Mouse (Mus musculus) cerebellum, adult 9-10 months (tissue): ENCODE results near the gene 4932414N04Rik.
A peak's percentile ranks its signal among the peaks of the same experiment; 100 is the strongest.
"Not testable (repeated sequence)": the region's sequence is repeated elsewhere in the genome, so short reads cannot be mapped to it uniquely, and the experiment has no call there.

Source experiments
- DNase-seq: peaks from one replicate; pipeline ENCODE4 v3.0.0; 2022

Gene 4932414N04Rik

DNA sequence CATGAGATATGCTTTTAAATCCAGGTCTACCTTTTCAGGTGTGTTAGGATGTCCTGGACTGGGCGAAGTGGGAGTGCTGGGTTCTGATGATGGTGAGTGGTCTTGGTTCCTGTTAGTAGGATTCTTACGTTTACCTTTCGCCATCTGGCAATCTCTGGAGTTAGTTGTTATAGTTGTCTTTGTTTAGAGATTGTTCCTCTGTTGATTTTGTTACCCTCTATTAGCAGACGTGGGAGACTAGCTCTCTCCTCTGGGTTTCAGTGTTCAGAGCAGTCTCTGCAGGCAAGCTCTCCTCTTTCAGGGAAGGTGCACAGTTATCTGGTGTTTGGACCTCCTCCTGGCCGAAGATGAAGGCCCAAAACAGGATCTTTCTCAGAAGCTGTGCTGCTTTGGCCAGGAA, at the start of gene 4932414N04Rik:
TSS of gene 4932414N04Rik (plus strand) at position 301 of the 400 bp plus-strand sequence.
- DNase-seq, result not testable (repeated sequence)

DNA sequence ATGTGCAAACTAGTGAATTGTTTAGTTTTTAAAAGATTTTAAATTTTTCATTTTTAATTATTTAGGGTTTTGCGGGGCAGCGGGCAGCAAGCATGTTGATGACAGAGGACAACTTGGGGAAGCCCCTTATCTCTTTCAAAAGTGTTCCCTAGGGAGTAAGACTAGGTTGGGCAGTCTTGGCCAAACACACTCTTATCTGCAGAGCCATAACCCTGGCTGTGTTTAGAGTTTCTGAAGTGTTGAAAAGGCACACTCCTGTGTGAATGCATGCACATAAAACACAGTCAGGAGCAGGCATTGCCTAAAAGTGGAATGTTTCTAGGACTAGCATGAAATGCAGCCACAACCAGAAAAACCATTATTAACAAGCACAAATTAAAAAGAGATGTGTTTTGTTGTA, 75.9 kb downstream of the 4932414N04Rik start:
- DNase-seq, result no peak

DNA sequence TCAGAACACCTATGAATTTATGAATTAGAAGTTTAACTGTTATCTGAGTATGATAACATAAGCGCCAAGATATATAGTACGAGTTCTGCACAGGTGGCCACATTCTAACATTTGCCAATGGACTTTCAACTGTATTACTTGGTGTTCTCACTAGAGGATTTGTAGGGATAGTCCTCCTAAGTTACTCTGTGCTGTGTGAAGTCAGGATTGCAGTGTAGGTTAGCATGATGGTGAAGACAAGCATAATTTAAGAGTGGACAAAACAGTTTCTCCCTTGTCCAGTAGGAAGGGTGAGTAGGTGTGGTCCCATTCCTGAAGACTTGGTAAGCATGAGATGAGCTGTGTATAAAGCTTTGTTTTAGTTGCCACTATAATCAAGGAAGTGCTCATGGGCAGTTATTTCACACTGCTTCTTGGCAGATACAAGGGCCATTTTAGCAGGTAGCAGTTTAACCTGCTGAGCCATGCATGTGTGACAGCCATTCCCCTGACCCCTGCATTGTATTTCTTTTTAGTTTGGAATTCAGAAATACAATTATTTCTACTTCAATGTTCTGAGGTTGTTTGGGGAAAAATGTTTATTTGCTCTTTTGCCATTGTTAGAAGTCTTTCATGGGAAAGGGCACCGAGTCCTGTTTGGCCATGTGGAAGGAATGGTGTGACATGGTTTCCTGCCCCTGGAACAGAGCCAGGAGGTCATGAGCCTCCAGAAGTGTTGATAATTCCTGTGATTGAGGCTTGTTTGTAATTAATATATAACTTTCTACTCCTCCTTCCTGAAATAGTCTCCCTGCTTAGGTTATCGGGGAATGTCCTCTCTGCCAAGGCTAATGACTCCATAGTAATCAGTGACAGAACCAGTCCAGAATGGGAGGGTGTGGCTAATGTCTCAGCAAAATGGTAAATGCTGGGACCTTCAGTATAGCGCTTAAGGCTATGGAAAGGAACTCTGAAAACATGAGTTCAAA, 83.8 kb downstream of the 4932414N04Rik start:
- DNase-seq, result no peak

DNA sequence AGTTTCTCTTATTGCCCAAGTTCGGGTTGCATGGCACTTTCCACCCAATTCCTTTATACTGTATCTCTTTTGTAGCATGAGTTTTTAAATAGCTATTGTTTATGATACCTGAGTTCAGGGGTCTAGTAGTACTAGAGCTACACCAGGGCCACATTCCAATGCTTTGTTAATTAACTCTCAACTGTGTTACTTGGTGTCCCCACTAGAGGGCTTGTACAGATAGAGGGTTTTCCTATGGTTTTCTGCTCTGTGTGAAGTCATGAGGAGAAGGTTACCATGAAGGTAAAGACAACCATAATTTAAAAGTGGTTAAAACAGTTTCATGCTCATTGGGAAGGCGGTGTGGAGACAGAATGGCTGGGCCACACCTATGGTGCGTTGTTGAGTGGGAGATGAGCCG, 88.3 kb downstream of the 4932414N04Rik start:
- no peak for DNase-seq

DNA sequence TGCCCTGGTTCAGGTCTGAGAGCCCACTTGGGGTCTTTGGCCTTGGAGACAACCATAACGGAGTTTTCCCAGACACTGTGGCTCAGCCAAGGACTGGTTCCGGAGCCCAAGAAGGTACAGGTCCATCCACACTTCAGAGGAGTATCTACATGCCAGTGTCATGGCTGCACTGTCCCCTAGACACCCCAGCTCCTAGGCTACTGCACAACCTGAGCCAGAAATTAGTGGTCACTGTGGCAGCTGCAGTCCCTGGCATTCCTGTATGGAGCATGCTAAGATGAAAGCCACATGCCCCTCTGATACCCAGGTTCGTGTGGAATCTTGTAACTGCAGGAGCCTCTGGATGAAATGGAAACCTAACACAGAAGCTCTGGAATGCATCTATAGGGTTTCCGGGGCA, 99.9 kb downstream of the 4932414N04Rik start:
- DNase-seq, result no peak

DNA sequence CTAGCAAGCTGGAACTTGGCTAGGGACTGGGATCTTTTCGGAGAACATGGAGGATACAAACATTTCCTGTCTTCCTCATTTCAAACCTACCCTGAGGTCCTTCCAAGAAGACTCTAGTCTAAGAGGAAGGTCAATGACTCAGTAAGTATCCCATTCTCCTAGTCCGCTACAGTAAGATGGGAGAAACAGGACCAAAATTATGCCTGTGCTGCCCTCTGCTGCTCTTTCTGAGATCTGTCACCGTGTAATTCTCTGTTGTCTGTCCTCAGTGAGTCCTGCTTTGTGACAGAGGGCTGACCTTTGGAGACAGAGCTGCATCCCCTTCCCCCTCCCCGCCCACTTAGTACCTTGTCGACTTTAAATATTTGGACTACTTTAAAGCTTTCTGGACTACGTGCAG, 100.5 kb downstream of the 4932414N04Rik start:
- peak; percentile 39 for DNase-seq

DNA sequence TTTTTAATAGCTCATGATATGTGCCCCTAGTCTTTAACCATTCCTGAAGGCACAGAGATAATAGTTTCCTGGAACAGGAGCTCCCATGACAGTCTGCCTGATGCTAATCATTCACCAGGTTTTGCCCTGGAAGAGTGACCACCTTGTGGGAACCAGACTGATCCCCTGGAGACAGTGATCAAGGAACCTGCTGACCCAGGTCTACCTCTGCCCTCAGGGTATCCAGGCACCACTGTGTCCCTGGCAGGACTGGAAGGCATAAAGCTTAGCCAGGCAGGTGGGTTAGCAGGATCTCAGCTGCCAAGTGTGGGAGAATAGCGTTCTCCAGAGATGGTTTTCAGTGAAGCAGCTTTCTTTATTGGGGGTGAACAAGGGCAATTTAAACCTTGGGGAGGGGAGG, 109.1 kb downstream of the 4932414N04Rik start:
- DNase-seq, result no peak

DNA sequence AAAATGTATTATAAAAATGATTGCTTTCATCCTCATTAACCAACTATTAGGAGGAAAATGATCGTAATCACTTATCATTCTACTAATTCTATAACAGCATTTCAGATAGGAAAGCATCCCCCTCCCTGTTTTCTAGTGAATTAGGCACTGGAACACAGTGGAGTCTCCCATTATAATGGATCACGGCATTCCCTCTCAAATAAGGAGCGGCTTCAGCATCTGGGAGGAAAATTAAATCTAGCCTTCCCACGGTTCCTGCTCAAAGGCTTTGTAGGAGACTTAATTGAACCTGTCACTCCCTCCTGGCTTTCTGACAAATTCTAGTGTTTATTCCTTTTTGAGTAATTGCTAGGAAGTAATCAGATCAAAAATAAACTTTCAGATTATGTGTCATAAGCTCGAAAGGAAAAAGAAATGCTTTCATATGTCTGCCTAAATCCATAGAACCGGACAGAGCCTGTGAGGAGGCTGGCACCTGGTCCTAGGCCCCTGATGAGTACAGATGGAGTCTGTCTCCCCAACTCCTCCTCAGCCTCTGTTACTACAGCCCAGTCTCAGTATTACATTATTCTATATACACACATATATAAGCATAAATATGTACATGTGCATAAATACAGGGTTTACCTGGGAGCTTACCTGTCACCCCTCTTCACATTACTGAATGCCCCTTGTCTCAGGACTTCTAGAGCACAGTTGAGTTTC, 111.1 kb downstream of the 4932414N04Rik start:
- DNase-seq, result no peak

DNA sequence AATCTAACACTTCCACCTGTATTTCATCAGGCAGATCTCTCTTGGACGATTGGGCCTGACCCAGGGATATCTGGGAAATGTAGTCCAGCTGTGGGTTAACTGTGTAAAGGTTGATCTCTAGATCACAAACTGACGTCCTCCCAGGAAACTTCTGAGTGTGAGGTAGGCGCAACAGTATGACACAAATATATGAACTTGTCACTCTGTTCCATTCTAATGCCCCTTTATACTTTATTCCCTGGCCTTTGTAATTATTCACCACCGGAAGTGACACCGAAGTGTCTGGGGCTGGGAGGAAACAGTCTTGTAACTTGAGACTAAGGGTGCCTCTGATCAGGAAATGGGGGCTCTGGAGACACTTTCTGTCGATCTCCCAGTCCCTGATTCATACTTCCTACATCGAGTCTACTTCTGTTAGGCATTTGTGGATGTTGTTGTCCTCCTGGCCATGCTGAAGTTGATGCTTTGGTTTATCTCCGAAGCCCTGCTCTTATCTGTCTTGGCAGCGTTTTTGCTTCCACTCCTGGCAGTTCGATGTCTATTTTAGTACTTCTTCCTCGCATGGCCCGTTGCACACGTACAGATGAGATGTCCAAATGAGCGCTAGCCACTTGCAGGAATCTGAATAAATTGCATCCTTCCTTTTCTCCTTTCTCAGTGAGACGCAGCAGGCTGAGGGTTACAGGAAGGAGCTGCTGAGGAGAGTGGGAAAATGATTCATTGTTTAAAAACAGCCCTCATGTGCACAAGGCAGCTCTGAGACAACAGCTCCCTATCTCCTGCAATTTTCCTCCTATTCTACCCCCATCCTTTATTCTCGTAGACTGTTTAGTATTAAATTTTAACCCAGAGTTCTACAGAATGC, 126.2 kb downstream of the 4932414N04Rik start:
- DNase-seq, result no peak

DNA sequence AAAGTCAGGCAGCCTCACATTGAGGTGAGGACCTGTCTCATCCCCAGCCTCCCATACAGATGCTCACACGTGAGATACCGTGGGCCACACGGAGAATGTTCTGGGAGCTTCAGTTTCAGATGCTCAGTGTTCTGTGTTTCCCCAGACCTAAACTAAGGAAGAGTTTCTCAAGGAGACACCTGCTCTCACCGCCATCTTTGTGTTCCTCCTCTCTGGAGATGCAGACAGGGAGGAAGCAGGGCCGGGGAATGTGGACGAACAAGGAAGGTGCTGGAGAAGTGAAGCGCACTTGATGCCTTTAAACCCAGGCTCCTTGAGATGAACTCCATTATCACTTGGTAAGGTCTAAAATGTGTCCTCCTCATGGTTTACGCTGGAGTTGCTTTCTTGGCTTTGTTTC, 127.4 kb downstream of the 4932414N04Rik start:
- not testable (repeated sequence) for DNase-seq

DNA sequence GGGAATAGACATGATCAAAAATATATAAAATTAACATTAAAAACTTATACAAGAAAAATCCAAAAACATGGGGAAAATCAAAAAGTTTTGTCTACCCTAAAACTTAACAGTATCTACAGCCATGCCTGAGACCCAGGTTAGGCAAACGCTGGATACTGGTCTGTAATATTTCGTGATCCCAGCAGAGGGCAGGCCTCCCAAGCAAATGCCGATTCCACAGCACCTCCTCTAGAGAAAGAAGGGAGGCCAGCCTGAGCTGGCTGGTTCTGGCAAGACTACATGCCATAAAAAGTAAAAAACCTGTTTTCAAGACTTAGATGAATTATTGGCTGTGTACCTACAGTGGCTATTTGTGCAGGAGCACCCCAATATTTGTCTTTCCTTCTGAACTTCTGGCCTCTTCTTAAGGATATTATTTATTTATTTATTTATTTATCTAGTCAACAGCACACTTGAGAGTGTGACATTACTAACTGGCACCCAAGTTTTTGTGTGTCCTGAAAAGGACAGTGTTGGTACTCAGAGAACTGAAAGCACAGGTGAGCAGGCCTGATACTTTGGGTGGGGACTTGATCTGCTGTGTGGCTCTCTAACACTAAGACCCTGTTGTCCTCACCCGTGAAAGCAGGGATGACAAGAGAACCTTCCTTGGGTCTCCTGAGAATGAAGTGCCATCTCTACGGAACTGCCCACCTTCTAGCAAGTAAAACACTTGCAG, 128.6 kb downstream of the 4932414N04Rik start:
- DNase-seq, result peak; percentile 79

DNA sequence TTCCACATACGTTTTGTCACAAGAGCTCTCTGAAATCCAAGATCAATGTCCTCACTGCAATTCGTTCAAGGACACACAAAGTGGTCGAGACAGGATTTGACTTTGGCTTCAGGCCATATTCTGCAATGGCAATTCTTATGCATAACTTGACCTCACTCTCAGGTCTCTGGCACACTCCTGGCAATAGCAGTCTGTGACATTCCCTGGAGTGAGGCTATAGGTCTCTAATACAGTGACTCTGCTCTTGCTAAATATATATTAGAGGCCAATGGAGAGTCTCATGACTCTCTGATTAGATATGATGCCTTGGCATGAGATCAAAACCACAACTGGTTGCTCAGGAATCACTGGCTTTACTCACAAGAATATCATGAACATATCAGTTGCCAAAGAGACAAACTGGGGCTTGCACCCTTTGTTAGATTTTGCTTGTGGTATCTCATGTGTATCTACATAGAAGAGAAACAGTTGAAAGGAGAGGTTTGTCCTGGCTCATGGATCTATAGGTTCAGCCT, 130.9 kb downstream of the 4932414N04Rik start:
- no peak for DNase-seq

DNA sequence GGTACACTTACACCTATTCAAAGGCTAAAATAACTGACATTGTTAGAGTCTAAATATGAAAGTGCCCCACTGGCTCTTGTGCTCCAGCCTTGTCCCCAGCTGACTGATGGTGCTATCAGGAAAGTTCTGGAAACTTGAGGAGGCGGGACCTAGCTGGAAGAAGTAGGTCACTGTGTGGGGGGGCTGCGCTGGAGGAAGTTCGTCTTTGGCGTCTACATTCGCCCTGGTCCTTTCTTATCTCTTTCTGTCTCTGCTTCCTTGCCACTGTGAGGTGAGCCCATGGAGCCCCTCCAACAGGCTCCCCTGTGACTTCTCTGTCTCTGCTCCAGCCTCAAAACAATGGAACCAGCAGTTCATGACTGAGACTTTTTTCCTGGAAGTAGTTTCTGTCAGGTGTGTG, 136.0 kb downstream of the 4932414N04Rik start:
- no peak for DNase-seq

DNA sequence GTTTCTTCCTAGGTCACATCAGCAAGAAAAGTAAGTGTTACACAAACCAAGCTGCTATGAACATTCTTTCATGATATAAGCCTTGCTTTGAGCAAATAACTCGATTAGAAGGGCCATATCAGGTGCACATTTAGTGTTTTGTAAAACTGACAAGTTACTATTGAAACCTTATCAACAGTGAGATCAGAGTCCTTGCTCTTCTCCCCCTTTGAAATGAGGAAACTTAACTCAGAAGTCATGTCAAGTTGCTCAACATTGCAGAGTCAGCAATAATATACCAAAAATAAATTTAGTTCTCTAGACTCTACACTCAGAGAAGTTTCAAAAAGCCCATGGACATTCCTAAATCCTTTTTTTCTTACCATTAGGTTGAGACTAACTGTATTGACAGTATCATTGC, 137.2 kb downstream of the 4932414N04Rik start:
- no peak for DNase-seq

DNA sequence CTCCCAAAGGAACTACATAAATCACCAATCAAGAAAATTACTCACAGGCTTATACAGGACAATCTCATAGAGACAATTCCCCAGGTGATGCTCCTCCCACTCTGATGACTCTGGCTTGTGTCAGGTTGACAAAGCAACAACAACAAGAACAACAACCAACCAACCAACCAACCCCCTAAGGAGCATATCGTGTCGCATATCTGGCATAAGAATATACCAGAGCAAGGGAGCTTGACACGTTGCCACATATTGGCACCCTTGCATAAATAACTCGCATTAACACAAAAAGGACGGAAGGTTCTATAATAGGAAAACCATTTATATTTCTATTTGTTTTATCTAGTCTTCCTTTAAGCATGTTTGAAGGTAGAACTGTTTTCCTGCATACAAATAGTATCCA, 137.9 kb downstream of the 4932414N04Rik start:
- no peak for DNase-seq

DNA sequence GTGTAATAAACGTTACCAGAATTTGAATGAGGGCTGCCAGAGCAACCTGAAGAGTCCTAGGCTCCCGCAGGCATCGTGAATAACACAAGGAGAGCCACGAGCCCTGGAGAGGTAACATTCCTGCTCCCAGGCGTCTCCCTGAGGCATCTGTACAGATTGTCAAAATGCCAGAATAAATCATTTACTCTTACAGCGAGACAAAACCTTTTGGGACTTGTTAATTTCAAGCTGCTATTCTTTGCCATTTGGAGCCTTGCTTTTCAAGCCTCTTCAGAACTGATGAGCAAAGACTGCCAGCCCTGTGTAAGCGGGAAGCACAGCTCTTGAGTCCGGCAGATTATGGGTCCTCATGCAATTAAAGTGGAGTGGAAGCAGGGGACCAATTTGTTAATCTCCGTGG, 138.3 kb downstream of the 4932414N04Rik start:
- no peak for DNase-seq

DNA sequence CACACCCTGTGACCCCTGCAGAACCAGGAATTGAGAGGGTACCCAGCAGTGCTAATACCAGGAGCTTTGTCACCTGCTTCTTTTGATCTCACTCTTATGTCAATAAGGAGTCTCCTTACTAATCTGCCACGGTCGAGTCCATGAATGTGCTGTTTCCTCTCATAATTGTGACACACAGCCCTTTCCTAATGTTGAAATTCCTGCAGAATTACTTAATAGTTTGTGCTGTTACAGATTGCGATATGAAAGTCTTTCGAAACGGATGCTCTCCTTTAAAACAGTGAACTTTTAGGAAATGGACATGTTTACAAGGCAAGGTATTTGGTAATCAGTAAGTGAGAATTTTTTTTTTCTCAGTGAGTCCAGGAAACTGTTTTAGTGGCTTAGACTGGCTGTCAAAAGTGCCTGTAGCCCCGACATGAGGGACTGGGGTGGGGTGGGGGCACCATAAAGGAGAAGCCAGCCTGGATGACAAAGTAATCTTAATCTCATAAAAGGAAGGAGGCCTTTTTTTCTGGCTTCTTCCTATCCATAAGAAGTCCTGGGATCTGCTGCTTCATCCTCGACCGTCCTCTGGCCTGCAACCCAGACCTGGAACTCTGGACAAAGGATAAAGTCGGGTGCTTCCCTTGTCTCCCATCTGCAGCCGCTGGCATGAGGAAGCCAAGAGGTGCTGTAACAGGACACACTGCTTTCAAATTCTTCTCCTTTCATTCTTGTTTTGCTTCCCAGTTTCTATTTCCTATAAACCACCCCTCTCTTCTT, 139.9 kb downstream of the 4932414N04Rik start:
- DNase-seq, result no peak

DNA sequence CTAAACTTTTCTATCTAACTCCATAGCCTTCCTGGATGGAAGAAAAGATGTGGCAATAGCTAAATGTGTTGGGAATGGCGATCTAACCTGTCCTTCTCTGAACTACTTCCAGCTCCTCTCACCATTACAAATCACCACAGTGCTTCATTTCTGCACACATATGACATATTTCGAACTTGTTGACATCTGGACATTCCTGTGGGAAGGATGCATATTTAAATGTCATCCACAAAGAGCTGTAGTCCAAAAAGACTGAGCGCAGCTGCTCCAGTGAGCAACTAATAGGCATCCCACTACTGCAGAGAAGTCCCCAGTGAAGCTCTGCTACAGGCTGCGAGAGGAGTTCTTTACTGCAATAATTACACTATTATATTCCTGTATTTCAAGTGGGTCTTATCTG, 140.8 kb downstream of the 4932414N04Rik start:
- DNase-seq, result no peak
